Mouse (Mus musculus) lung, embryonic 14.5 days (tissue): ENCODE results near the gene Ptges3l. TPM values are rescaled to one million over a fixed set of nuclear protein-coding genes. Genes with fewer than 3 reads are reported as not detected.

Experiments used
- ATAC-seq: fragments of 200-750 bp; cut with Nextera tagmentation; 2 replicates; pipeline ENCODE4 v1.8.0; 2017; ENCODE audit warnings: mild to moderate bottlenecking, moderate TSS enrichment, moderate library complexity; ENCODE audit not compliant: insufficient read depth
- DNase-seq: peaks from one replicate; pipeline ENCODE4 v3.0.0-alpha.2; 2015
- H3K27ac ChIP-seq: fragments of 300-500 bp; sonication (generic); 2 replicates; pipeline ENCODE4 v1.5.1; 2014; ENCODE audit warnings: low read depth, mild to moderate bottlenecking, moderate library complexity
- H3K27me3 ChIP-seq: fragments of 300-500 bp; sonication (generic); 2 replicates; pipeline ENCODE4 v1.6.1; 2014; ENCODE audit warnings: low read length, control low read depth; ENCODE audit not compliant: insufficient read depth
- H3K36me3 ChIP-seq: fragments of 300-500 bp; sonication (generic); 2 replicates; pipeline ENCODE4 v1.6.1; 2014; ENCODE audit warnings: control low read depth; ENCODE audit not compliant: insufficient read depth
- H3K4me1 ChIP-seq: fragments of 300-500 bp; sonication (generic); 2 replicates; pipeline ENCODE4 v1.6.1; 2014; ENCODE audit warnings: antibody characterized with exemption, control low read depth; ENCODE audit not compliant: insufficient read depth
- H3K4me2 ChIP-seq: fragments of 300-500 bp; sonication (generic); 2 replicates; pipeline ENCODE4 v1.6.1; 2014; ENCODE audit warnings: mild to moderate bottlenecking
- H3K4me3 ChIP-seq: fragments of 300-500 bp; sonication (generic); 2 replicates; pipeline ENCODE4 v1.5.1; 2014; ENCODE audit warnings: low read depth, low read length
- H3K9ac ChIP-seq: fragments of 300-500 bp; sonication (generic); 2 replicates; pipeline ENCODE4 v1.6.1; 2014
- H3K9me3 ChIP-seq: fragments of 300-500 bp; sonication (generic); 2 replicates; pipeline ENCODE4 v1.6.1; 2016; ENCODE audit warnings: low read depth, low read length, control low read depth
- CTCF ChIP-seq: IDR thresholded peaks from 2 replicates; pipeline ENCODE4 v1.5.1; 2016; ENCODE audit warnings: antibody characterized with exemption, low read depth
- WGBS: fragments of 180-500 bp; shearing (Covaris S2); extraction: QIAGEN DNeasy Blood & Tissue Kit; methylation state at CpG from one replicate; pipeline ENCODE4 v1.1.7; 2014; 5-methylcytosine and 5-hydroxymethylcytosine counted together
- polyA plus RNA-seq: library from polyadenylated mRNA; unstranded; fragments of >200 nt; fragmentation: Nextera tagmentation; extraction: Ambion mirVana; gene quantifications from 2 replicates; pipeline ENCODE4 v1.2.1, GENCODE M21; 2014

Gene Ptges3l
- polyA plus RNA-seq, 1 experiment from 2014 or later, result 9.3 TPM

DNA sequence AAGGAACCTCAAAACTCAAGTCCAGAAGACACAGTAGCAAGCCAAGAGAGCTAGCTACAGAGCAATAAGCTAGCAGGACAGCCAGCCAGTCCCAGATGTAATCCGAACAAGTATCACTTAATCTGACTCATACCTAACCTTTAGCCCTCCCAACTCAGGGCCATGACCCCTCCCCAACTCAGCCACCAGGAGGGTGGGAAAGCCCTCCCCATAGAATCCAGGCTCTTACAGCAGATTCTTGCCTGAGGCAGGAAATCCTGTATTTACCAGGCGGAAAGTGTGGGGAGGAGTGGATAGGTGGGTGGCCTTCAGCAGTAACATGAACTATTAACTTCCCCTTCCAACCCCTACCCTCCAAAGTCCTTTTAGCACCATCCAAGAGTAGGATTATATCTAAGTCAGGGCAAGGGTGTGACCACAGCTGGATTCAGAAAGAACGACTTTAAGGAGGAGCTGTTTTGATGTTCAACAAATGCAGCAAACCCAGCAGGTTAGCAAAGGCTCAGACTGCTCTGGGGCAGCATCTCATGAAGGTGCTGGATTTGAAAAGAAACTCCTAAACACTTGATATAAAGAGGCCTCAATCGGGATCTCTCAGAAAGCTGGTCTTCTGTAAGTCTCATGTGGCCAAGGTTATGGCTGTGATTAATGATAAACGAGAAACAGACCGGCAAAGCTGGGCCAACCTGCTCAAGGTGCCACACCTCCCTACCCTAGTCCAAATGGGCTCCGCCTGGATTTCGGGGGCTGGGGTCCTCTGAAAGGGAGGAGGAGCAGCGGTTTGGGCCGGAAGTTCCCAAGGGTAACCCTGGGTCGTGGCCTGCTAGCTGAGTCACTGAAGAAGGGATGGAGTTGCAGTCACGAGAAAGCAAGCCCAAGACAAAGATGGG lies 39.3 kb upstream of the Ptges3l start, which contains the start of gene Rnd2:
Gene Rnd2, plus strand, starts transcription at position 789 of the 890 bp plus-strand sequence.
- no peak for TF ChIP-seq CTCF
- no peaks in the 10 kb centered on the region for H3K9me3 ChIP-seq
- H3K36me3 ChIP-seq, result peaks cover 22% of the 10 kb centered on the region; the same call in 1 of the 2 replicates
- WGBS, result 13% methylated on average over 12 of the region's 12 CpGs
- peak within 1 kb of the TSS; percentile 62 for H3K9ac ChIP-seq
- H3K4me2 ChIP-seq, result peak within 1 kb of the TSS; percentile 97
- no peaks in the 10 kb centered on the region for H3K27me3 ChIP-seq
- peak within 1 kb of the TSS; percentile 79 for H3K27ac ChIP-seq
- peak within 1 kb of the TSS; percentile 74 for H3K4me3 ChIP-seq
- peaks cover 5% of the 10 kb centered on the region; the same call in 1 of the 2 replicates for H3K4me1 ChIP-seq
- peak; percentile 7; the same call in 1 of the 2 replicates for ATAC-seq
- DNase-seq, result peak; percentile 59

DNA sequence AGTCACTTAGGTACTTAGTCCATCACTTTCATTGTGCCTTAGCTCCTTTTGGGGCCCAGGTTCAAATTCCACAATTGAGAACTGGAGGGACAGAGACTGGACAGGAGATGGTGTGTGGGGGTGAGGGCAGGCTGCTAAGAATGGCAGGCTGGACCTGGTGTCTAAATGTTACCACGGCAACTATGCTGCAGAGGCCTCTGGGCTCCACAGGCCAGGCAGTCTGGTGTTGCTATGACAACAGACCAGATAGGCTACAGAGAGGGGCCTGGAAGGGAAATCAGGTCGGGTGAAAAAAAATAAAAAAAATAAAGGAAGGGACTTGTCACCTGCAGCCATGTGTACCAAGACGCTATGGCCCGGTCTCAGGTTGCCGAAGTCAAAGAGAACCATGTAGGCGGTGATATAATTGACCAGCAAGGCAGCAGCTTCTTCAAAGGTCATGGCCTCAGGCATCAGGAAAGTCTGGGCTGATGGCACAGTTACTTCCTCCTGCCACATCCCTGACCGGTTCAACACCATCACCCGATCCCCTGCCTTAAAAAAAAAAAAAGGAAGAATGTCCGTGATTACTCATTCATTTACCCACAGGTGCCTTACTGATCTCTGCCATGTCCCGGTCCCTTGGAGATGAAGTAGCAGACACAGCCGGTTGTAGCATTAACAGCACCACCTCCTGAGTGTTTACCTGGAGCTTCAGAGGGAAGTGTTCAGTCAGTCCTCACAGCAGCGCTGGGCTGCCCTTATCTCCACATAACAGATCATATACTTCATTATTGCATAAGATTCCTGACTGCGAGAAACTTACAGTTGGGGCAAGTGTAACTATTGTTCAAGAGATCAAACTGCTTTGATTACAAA lies 37.7 kb upstream of the Ptges3l start:
- WGBS, result 23% methylated on average over 13 of the region's 13 CpGs
- DNase-seq (peak; percentile 46), ATAC-seq (no peak)
- H3K27me3 ChIP-seq, result no peaks in the 10 kb centered on the region
- H3K36me3 ChIP-seq, result peaks cover 26% of the 10 kb centered on the region; the same call in 1 of the 2 replicates
- TF ChIP-seq CTCF, result no peak
- no peak overlapping the region for H3K27ac ChIP-seq
- H3K9me3 ChIP-seq, result no peaks in the 10 kb centered on the region
- no peak overlapping the region for H3K9ac ChIP-seq
- peaks cover 5% of the 10 kb centered on the region; the same call in 1 of the 2 replicates for H3K4me1 ChIP-seq
- no peak overlapping the region for H3K4me3 ChIP-seq
- H3K4me2 ChIP-seq, result peak overlapping the region; percentile 97; the same call in 1 of the 2 replicates

DNA sequence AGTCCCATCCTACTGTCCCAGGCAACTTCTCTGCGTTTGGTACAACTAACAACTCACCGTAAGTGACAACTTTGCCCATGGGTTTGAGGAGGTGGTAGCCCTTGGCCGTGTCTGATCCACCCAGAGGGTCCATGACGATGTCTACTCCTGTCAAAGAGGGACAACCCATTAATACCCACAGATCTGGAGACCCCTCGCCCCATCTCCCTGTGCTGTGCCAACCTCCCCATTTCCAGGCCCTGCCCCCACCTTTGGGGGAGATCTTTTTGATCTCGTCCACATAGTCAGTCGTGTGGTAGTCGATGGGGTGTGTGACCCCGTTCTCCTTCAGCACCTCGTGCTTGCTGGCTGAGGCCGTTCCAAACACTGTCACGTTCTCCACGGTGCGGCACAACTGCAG lies 37.0 kb upstream of the Ptges3l start:
- no peak for ATAC-seq
- H3K4me2 ChIP-seq, result no peak overlapping the region

DNA sequence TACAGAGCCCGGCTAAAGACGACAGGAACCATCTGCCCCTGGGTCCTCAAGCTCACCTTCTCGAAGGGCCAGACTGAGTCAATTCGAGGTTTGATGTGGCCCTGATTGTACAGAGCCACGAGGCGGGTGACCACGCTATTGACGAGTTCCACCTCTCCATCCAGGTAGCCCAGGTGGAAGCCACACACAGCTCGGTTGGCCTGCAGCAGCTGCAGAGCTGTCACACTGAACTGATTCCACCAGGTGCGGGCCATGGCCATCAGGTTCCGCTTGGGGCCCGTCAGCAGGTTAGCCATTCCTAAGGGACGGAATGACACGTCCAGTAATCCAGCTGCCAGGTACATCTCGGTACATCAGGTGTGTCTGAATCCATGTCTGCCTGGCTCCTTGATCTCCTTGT lies 35.2 kb upstream of the Ptges3l start:
- Histone ChIP-seq H3K9me3 (no peaks in the 10 kb centered on the region), H3K27me3 (no peaks in the 10 kb centered on the region), H3K9ac (no peak overlapping the region), H3K4me2 (no peak overlapping the region), H3K36me3 (peaks cover 26% of the 10 kb centered on the region; the same call in 1 of the 2 replicates), H3K27ac (no peak overlapping the region), H3K4me1 (peaks cover 5% of the 10 kb centered on the region; the same call in 1 of the 2 replicates), H3K4me3 (no peak overlapping the region)
- WGBS, result 74% methylated on average over 15 of the region's 15 CpGs
- no peak for TF ChIP-seq CTCF
- DNase-seq (no peak), ATAC-seq (no peak)

More for the DNA sequence above, 37.0 kb upstream of the Ptges3l start:
- Histone ChIP-seq H3K4me3 (no peak overlapping the region), H3K4me1 (peaks cover 5% of the 10 kb centered on the region; the same call in 1 of the 2 replicates), H3K27ac (no peak overlapping the region), H3K36me3 (peaks cover 26% of the 10 kb centered on the region; the same call in 1 of the 2 replicates), H3K9ac (no peak overlapping the region), H3K27me3 (no peaks in the 10 kb centered on the region), H3K9me3 (no peaks in the 10 kb centered on the region)
- WGBS, result 77% methylated on average over 14 of the region's 14 CpGs
- TF ChIP-seq CTCF, result no peak
- no peak for DNase-seq

DNA sequence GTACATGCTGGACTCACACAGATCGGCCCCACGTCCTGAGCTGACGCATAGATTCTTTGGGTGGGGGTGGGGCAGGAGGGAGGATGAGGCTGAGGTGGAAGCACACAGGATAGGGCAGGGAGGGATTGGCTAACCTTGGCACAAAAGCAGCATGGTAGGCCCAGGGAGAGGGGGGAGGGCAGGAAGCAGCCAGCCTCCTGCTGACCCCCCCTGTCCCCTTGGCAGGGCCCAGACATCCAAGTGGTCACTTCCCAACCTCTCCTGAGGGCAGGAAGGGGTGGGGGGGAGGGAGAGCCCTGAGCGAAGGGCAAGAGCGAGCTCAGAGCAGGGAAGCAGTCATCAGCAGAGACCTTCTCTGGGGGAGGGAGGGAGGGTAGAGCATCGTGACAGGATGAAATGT lies 34.6 kb upstream of the Ptges3l start:
- peaks cover 26% of the 10 kb centered on the region; the same call in 1 of the 2 replicates for H3K36me3 ChIP-seq
- H3K9ac ChIP-seq, result no peak overlapping the region
- WGBS, result 24% methylated on average over 6 of the region's 6 CpGs
- ATAC-seq, result no peak
- H3K27me3 ChIP-seq, result no peaks in the 10 kb centered on the region
- TF ChIP-seq CTCF, result no peak
- peaks cover 6% of the 10 kb centered on the region; the same call in 1 of the 2 replicates for H3K4me1 ChIP-seq
- no peak overlapping the region for H3K27ac ChIP-seq
- H3K4me2 ChIP-seq, result no peak overlapping the region
- no peak for DNase-seq
- no peaks in the 10 kb centered on the region for H3K9me3 ChIP-seq
- no peak overlapping the region for H3K4me3 ChIP-seq

DNA sequence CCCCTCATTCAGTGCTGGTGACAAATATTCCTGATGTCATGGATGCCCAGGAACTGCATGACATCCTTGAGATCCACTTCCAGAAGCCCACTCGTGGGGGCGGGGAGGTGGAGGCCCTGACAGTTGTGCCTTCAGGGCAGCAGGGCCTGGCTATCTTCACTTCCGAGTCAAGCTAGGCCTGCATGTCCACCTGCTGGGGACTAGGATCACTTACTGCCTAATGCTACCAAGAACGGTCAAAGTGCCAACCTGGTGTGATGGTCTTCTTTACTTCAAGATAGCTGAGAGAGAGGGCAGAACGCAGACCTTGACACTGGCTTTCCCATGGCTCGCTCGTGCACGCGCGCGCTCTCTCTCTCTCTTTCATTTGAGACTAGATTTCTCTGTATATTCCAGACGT lies 33.1 kb upstream of the Ptges3l start:
- Histone ChIP-seq H3K4me3 (no peak overlapping the region), H3K9me3 (no peaks in the 10 kb centered on the region), H3K9ac (no peak overlapping the region), H3K4me2 (no peak overlapping the region), H3K27ac (no peak overlapping the region), H3K36me3 (peaks cover 26% of the 10 kb centered on the region; the same call in 1 of the 2 replicates), H3K27me3 (no peaks in the 10 kb centered on the region), H3K4me1 (peaks cover 8% of the 10 kb centered on the region; the same call in 1 of the 2 replicates)
- no peak for ATAC-seq
- DNase-seq, result no peak
- no peak for TF ChIP-seq CTCF
- 82% methylated on average over 12 of the region's 12 CpGs for WGBS
